Mouse (Mus musculus) spleen, adult 2 months (tissue): ENCODE measurements around the gene BC052040. TPM values are rescaled to one million over a fixed set of nuclear protein-coding genes. Genes with fewer than 3 reads are reported as not detected.

Source experiments
- DNase-seq, 2 experiments: peaks; one replicate each; pipeline versions ENCODE4 v3.0.0 to v3.0.0-alpha.2; 2012 to 2021; ENCODE audit warnings: low spot score in 2 of 2, low read depth in 1 of 2
- H3K27ac ChIP-seq: fragments of 200-500 bp; 2 replicates; pipeline ENCODE4 v1.5.1; 2012; ENCODE audit warnings: low read length, inconsistent platforms; ENCODE audit not compliant: insufficient read depth
- H3K27me3 ChIP-seq: fragments of 200-500 bp; 2 replicates; pipeline ENCODE4 v1.6.1; 2012; ENCODE audit warnings: mild to moderate bottlenecking, moderate library complexity, low read length, inconsistent platforms; ENCODE audit not compliant: control insufficient read depth, insufficient read depth
- H3K36me3 ChIP-seq: fragments of 200-500 bp; 2 replicates; pipeline ENCODE4 v1.6.1; 2012; ENCODE audit warnings: mild to moderate bottlenecking, low read length, inconsistent platforms; ENCODE audit not compliant: control insufficient read depth, insufficient read depth
- H3K4me1 ChIP-seq: fragments of 200-500 bp; 2 replicates; pipeline ENCODE4 v1.6.1; 2011; ENCODE audit warnings: inconsistent platforms; ENCODE audit not compliant: control insufficient read depth, insufficient read depth, insufficient read length
- H3K4me3 ChIP-seq: fragments of 200-500 bp; 2 replicates; pipeline ENCODE4 v1.5.1; 2011; ENCODE audit warnings: mild to moderate bottlenecking, inconsistent platforms; ENCODE audit not compliant: insufficient read depth, insufficient read length; ENCODE audit errors: extremely low read depth
- CTCF ChIP-seq: fragments of 200-500 bp; IDR thresholded peaks from 2 replicates; pipeline ENCODE4 v1.5.1; 2011; ENCODE audit warnings: mild to moderate bottlenecking, inconsistent platforms; ENCODE audit not compliant: insufficient read depth, insufficient read length, insufficient replicate concordance; ENCODE audit errors: extremely low read depth
- POLR2A ChIP-seq: fragments of 200-500 bp; IDR thresholded peaks from 2 replicates; pipeline ENCODE4 v1.6.1; 2011; ENCODE audit warnings: low read depth, low read length, inconsistent platforms
- WGBS: fragments of 180-500 bp; shearing (Covaris S2); methylation state at CpG from one replicate; pipeline ENCODE4 v1.1.7; 2018; 5-methylcytosine and 5-hydroxymethylcytosine counted together
- polyA plus RNA-seq: library from polyadenylated mRNA; depleted of rRNA; stranded (reverse); fragments of >200 nt; gene quantifications from 2 replicates; pipeline ENCODE4 v1.2.3, GENCODE M21; 2012

BC052040 gene
- polyA plus RNA-seq, 1 experiment: 1.6 TPM

GRCm38 (mm10) chr2:115579976-115580375 lies 1.5 kb upstream of the BC052040 start:
- 88% methylated on average over 6 of the region's 6 CpGs for WGBS
- TF ChIP-seq POLR2A (no peak), CTCF (no peak)
- H3K4me3 ChIP-seq: no peak overlapping the region
- H3K27ac ChIP-seq: no peak overlapping the region
- DNase-seq: no peak
- no peaks in the 10 kb centered on the region for H3K36me3 ChIP-seq
- no peaks in the 10 kb centered on the region for H3K27me3 ChIP-seq
- H3K4me1 ChIP-seq: peaks cover 4% of the 10 kb centered on the region; the same call in 1 of the 2 replicates

- WGBS: 71% methylated on average over 10 of the region's 10 CpGs
- Histone ChIP-seq H3K4me3 (peak overlapping the region; percentile 94), H3K27ac (no peak overlapping the region)
Observed at GRCm38 (mm10) chr2:115581989-115582608, 583 bp downstream of the BC052040 start.

GRCm38 (mm10) chr2:115583776-115584175 lies 2.3 kb downstream of the BC052040 start:
- Histone ChIP-seq H3K4me3 (no peak overlapping the region), H3K4me1 (peaks cover 4% of the 10 kb centered on the region; the same call in 1 of the 2 replicates), H3K27me3 (no peaks in the 10 kb centered on the region; the same call in 1 of the 2 replicates), H3K27ac (no peak overlapping the region), H3K36me3 (no peaks in the 10 kb centered on the region)
- DNase-seq: no peak
- no peak for TF ChIP-seq CTCF
- TF ChIP-seq POLR2A: no peak

More at GRCm38 (mm10) chr2:115581989-115582608, 583 bp downstream of the BC052040 start:
- no peak for DNase-seq
- no peak for TF ChIP-seq CTCF
- H3K4me1 ChIP-seq: peaks cover 4% of the 10 kb centered on the region; the same call in 1 of the 2 replicates
- no peaks in the 10 kb centered on the region for H3K36me3 ChIP-seq
- no peaks in the 10 kb centered on the region for H3K27me3 ChIP-seq

GRCm38 (mm10) chr2:115590602-115591001 lies 9.1 kb downstream of the BC052040 start:
- Histone ChIP-seq H3K27me3 (no peaks in the 10 kb centered on the region; the same call in 1 of the 2 replicates), H3K36me3 (no peaks in the 10 kb centered on the region), H3K4me3 (no peak overlapping the region), H3K27ac (no peak overlapping the region), H3K4me1 (no peaks in the 10 kb centered on the region)
- TF ChIP-seq CTCF: no peak
- DNase-seq: no peak
- 92% methylated on average over 2 of the region's 2 CpGs for WGBS

- H3K27ac ChIP-seq: no peak overlapping the region
- 76% methylated on average over 2 of the region's 2 CpGs for WGBS
- no peaks in the 10 kb centered on the region for H3K4me1 ChIP-seq
- TF ChIP-seq POLR2A (no peak), CTCF (no peak)
- H3K36me3 ChIP-seq: no peaks in the 10 kb centered on the region
- no peak for DNase-seq
- no peak overlapping the region for H3K4me3 ChIP-seq
- H3K27me3 ChIP-seq: no peaks in the 10 kb centered on the region
Observed at GRCm38 (mm10) chr2:115592651-115593119, 11.2 kb downstream of the BC052040 start.

- Histone ChIP-seq H3K27ac (no peak overlapping the region), H3K4me1 (no peaks in the 10 kb centered on the region), H3K36me3 (no peaks in the 10 kb centered on the region), H3K27me3 (no peaks in the 10 kb centered on the region), H3K4me3 (no peak overlapping the region)
- 95% methylated on average over 10 of the region's 10 CpGs for WGBS
- no peak for TF ChIP-seq CTCF
- no peak for TF ChIP-seq POLR2A
- DNase-seq: no peak
Observed at GRCm38 (mm10) chr2:115597017-115597416, 15.5 kb downstream of the BC052040 start.

- DNase-seq: no peak
- Histone ChIP-seq H3K36me3 (no peaks in the 10 kb centered on the region), H3K27me3 (no peaks in the 10 kb centered on the region), H3K27ac (no peak overlapping the region), H3K4me1 (no peaks in the 10 kb centered on the region), H3K4me3 (no peak overlapping the region)
- TF ChIP-seq POLR2A (no peak), CTCF (no peak)
- WGBS: 87% methylated on average over 5 of the region's 5 CpGs
Observed at GRCm38 (mm10) chr2:115598266-115598665, 16.8 kb downstream of the BC052040 start.
